Mouse (Mus musculus): ENCODE data around the gene Etv4.

GRCm38 (mm10) chr11:101785143-101785851 lies at the start of gene Etv4:
- TF ChIP-seq CTCF (conservative IDR thresholded peaks at IDR 0.05; ENCODE audit: low read length): no peak
- TF ChIP-seq NANOG (IDR thresholded peaks at IDR 0.05; ENCODE audit: borderline replicate concordance, low read length): no peak

Data from E14TG2a.4 (cell line).